Mouse (Mus musculus) limb, embryonic 14.5 days (tissue): Measurements from ENCODE around the gene Ttc17. TPM values are rescaled to one million over a fixed set of nuclear protein-coding genes. Genes with fewer than 3 reads are reported as not detected.
A peak's percentile ranks its signal among the peaks of the same experiment; 100 is the strongest.

ENCODE experiments used
- ATAC-seq: fragments of 200-750 bp; cut with Nextera tagmentation; 2 replicates; pipeline ENCODE4 v1.8.0; 2017; ENCODE audit warnings: low read depth, moderate number of reproducible peaks, moderate TSS enrichment; ENCODE audit not compliant: low FRiP score
- DNase-seq: peaks from one replicate; pipeline ENCODE4 v3.0.0-alpha.2; 2015; ENCODE audit warnings: low spot score
- H3K27ac ChIP-seq: fragments of 300-500 bp; sonication (generic); replicated peaks from 2 replicates; pipeline ENCODE4 v1.5.1; 2014; ENCODE audit warnings: low read depth, mild to moderate bottlenecking, low read length, moderate library complexity, mixed read lengths
- H3K27me3 ChIP-seq: fragments of 300-500 bp; sonication (generic); 2 replicates; pipeline ENCODE4 v1.6.1; 2014; ENCODE audit warnings: low read length, mixed read lengths; ENCODE audit not compliant: control insufficient read depth, insufficient read depth
- H3K36me3 ChIP-seq: fragments of 300-500 bp; sonication (generic); 2 replicates; pipeline ENCODE4 v1.6.1; 2014; ENCODE audit warnings: mild to moderate bottlenecking, low read length, moderate library complexity, mixed read lengths; ENCODE audit not compliant: control insufficient read depth, insufficient read depth
- H3K4me1 ChIP-seq: fragments of 300-500 bp; sonication (generic); 2 replicates; pipeline ENCODE4 v1.6.1; 2014; ENCODE audit warnings: antibody characterized with exemption, low read length, mixed read lengths; ENCODE audit not compliant: control insufficient read depth, insufficient read depth
- H3K4me2 ChIP-seq: fragments of 300-500 bp; sonication (generic); replicated peaks from 2 replicates; pipeline ENCODE4 v1.6.1; 2014; ENCODE audit warnings: low read depth, mild to moderate bottlenecking, low read length, moderate library complexity; ENCODE audit not compliant: severe bottlenecking
- H3K4me3 ChIP-seq: fragments of 300-500 bp; sonication (generic); replicated peaks from 2 replicates; pipeline ENCODE4 v1.5.1; 2014; ENCODE audit warnings: low read length
- H3K9ac ChIP-seq: fragments of 300-500 bp; sonication (generic); 2 replicates; pipeline ENCODE4 v1.6.1; 2014; ENCODE audit warnings: mild to moderate bottlenecking, low read depth, low read length, moderate library complexity; ENCODE audit not compliant: severe bottlenecking
- H3K9me3 ChIP-seq: fragments of 300-500 bp; sonication (generic); 2 replicates; pipeline ENCODE4 v1.6.1; 2016; ENCODE audit warnings: low read length; ENCODE audit not compliant: control insufficient read depth
- POLR2A ChIP-seq: fragments of 200-500 bp; IDR thresholded peaks from 2 replicates; pipeline ENCODE4 v1.8.0; 2012; ENCODE audit warnings: inconsistent platforms, mild to moderate bottlenecking, moderate library complexity, borderline replicate concordance; ENCODE audit not compliant: insufficient read depth, insufficient read length; ENCODE audit errors: extremely low read depth
- WGBS: fragments of 180-500 bp; shearing (Covaris S2); extraction: QIAGEN DNeasy Blood & Tissue Kit; methylation state at CpG from one replicate; pipeline ENCODE4 v1.1.7; 2014; 5-methylcytosine and 5-hydroxymethylcytosine counted together
- polyA plus RNA-seq, 2 experiments: library from polyadenylated mRNA; depleted of rRNA in 1 of 2; stranded (reverse) in 1 of 2; unstranded in 1 of 2; fragments of >200 nt; fragmentation: Nextera tagmentation in 1 of 2; extraction: Ambion mirVana in 1 of 2; gene quantifications; 2 replicates each; pipeline versions ENCODE4 v1.2.1 to v1.2.3; 2012 to 2014

The Ttc17 gene
- polyA plus RNA-seq, 2 experiments: 17.8 to 18.3 TPM

- no peak for TF ChIP-seq POLR2A
- Histone ChIP-seq H3K9ac (no peak overlapping the region), H3K4me1 (peaks cover 13% of the 10 kb centered on the region), H3K36me3 (no peaks in the 10 kb centered on the region), H3K27ac (no peak overlapping the region), H3K9me3 (no peaks in the 10 kb centered on the region), H3K27me3 (no peaks in the 10 kb centered on the region), H3K4me2 (no peak overlapping the region), H3K4me3 (no peak overlapping the region)
- 64% methylated on average over 10 of the region's 10 CpGs for WGBS
- DNase-seq: no peak
- ATAC-seq: no peak
Observed at GRCm38 (mm10) chr2:94404512-94405240, 1.8 kb downstream of the Ttc17 start.

- Histone ChIP-seq H3K9me3 (no peaks in the 10 kb centered on the region), H3K4me2 (no peak overlapping the region), H3K27ac (no peak overlapping the region), H3K36me3 (0 out of 2 replicates have a peak, but pooled peaks cover 6% of the 10 kb centered on the region), H3K9ac (no peak overlapping the region), H3K4me1 (peaks cover 9% of the 10 kb centered on the region), H3K27me3 (no peaks in the 10 kb centered on the region), H3K4me3 (no peak overlapping the region)
- ATAC-seq: no peak
- WGBS: 97% methylated on average over 1 of the region's 1 CpGs
- no peak for TF ChIP-seq POLR2A
- DNase-seq: no peak
Observed at GRCm38 (mm10) chr2:94402561-94402960, 3.9 kb downstream of the Ttc17 start.

GRCm38 (mm10) chr2:94402096-94402495, 4.4 kb downstream of the Ttc17 start:
- ATAC-seq (no peak), DNase-seq (no peak)
- TF ChIP-seq POLR2A: no peak
- H3K4me2 ChIP-seq: no peak overlapping the region
- no peak overlapping the region for H3K27ac ChIP-seq
- peaks cover 6% of the 10 kb centered on the region for H3K4me1 ChIP-seq
- H3K9me3 ChIP-seq: no peaks in the 10 kb centered on the region
- no peak overlapping the region for H3K4me3 ChIP-seq
- WGBS: 88% methylated on average over 7 of the region's 7 CpGs
- H3K27me3 ChIP-seq: no peaks in the 10 kb centered on the region
- H3K9ac ChIP-seq: no peak overlapping the region
- H3K36me3 ChIP-seq: 0 out of 2 replicates have a peak, but pooled peaks cover 6% of the 10 kb centered on the region

- no peak for TF ChIP-seq POLR2A
- Histone ChIP-seq H3K9ac (no peak overlapping the region), H3K36me3 (0 out of 2 replicates have a peak, but pooled peaks cover 6% of the 10 kb centered on the region), H3K4me3 (no peak overlapping the region), H3K4me2 (no peak overlapping the region), H3K9me3 (no peaks in the 10 kb centered on the region), H3K4me1 (peaks cover 6% of the 10 kb centered on the region), H3K27me3 (no peaks in the 10 kb centered on the region), H3K27ac (no peak overlapping the region)
- ATAC-seq: no peak
- no peak for DNase-seq
- 66% methylated on average over 3 of the region's 3 CpGs for WGBS
Observed at GRCm38 (mm10) chr2:94401006-94401405, 5.5 kb downstream of the Ttc17 start.

- Histone ChIP-seq H3K4me2 (no peak overlapping the region), H3K27me3 (no peaks in the 10 kb centered on the region), H3K36me3 (0 out of 2 replicates have a peak, but pooled peaks cover 6% of the 10 kb centered on the region), H3K9me3 (no peaks in the 10 kb centered on the region), H3K27ac (no peak overlapping the region), H3K9ac (no peak overlapping the region), H3K4me3 (no peak overlapping the region), H3K4me1 (no peaks in the 10 kb centered on the region)
- WGBS: 64% methylated on average over 8 of the region's 8 CpGs
- no peak for TF ChIP-seq POLR2A
- DNase-seq (peak; percentile 15), ATAC-seq (no peak)
Observed at GRCm38 (mm10) chr2:94398138-94398970, 8.1 kb downstream of the Ttc17 start.
